Mouse (Mus musculus): Measurements from ENCODE around the gene Gm28048.

- TF ChIP-seq CTCF (IDR thresholded peaks at IDR 0.05) (no peak), EP300 (IDR thresholded peaks at IDR 0.05; ENCODE audit: insufficient read depth, low read depth, low read length) (no peak), POLR2A (IDR thresholded peaks at IDR 0.05; ENCODE audit: insufficient read depth, low read depth, low read length) (no peak)
Measured at GRCm38 (mm10) chr11:22891876-22892275, 90.0 kb downstream of the Gm28048 start.
